ENCODE assay signal across 20 mouse cellular contexts in genomic region chr1:57573829-57574228, GRCm38 (mm10).
A peak's percentile ranks its signal among the peaks of the same experiment; 100 is the strongest.
DNase-seq lines count a peak whose midpoint lies in the region; ATAC-seq and TF ChIP-seq lines count a peak whose summit lies in the region.
"Had no signal": no experiment of that assay in that cellular context is flagged by ENCODE, and none has a peak within 500 bp of the region (broad histone marks: within the 10 kb centered on the region; RNA-seq: fewer than 3 reads in every experiment).

No protein-coding gene starts in this region.

- DNase-seq in heart, embryonic 10.5 days (ENCODE audit: low spot score): no peak
- DNase-seq in heart, adult 2 months: no peak
- no peak for DNase-seq in heart, adult 8-10 months (ENCODE audit: low spot score)
- DNase-seq in kidney, postnatal 0 days (ENCODE audit: low spot score): peak; percentile 59
- DNase-seq in kidney, adult 11 months: no peak
- no peak for DNase-seq in gastrocnemius, postnatal 10 days
- DNase-seq: adrenal gland, postnatal 10 days; cerebellum, adult 11-12 months; cerebellum, adult 9-10 months; cerebellum, postnatal 25 days; forebrain, postnatal 0 days; gastrocnemius, postnatal 25 days; kidney, adult 2 months had no signal

- H3K4me3 ChIP-seq in heart, embryonic 10.5 days: peak overlapping the region; percentile 12; the same call in 1 of the 2 replicates
- H3K4me3 ChIP-seq in heart, adult 2 months: no peak overlapping the region
- H3K4me3 ChIP-seq in heart, embryonic 14.5 days (ENCODE audit: control insufficient read depth in 1 of 2, insufficient read depth in 1 of 2, low read depth in 1 of 2, low read length in 2 of 2): peak overlapping the region in 1 of 2 experiments; percentile 6; a peak in 1 of 4 replicates
- no peak overlapping the region for H3K4me3 ChIP-seq in kidney, postnatal 0 days (replicated peaks; ENCODE audit: low read depth, low read length)
- H3K4me3 ChIP-seq in limb, embryonic 15.5 days: no peak overlapping the region
- H3K4me3 ChIP-seq: embryonic facial prominence, embryonic 13.5 days; forebrain, embryonic 13.5 days; hindbrain, embryonic 10.5 days; intestine, embryonic 15.5 days had no signal

- no peaks in the 10 kb centered on the region for H3K9me3 ChIP-seq in heart, embryonic 10.5 days
- 0 out of 2 replicates have a peak, but pooled peaks cover 2% of the 10 kb centered on the region for H3K9me3 ChIP-seq in heart, embryonic 14.5 days (ENCODE audit: control insufficient read depth, low read length)
- H3K9me3 ChIP-seq in kidney, postnatal 0 days (replicated peaks; ENCODE audit: low read length): no peaks in the 10 kb centered on the region
- H3K9me3 ChIP-seq in limb, embryonic 15.5 days: no peaks in the 10 kb centered on the region
- H3K9me3 ChIP-seq: intestine, embryonic 15.5 days had no signal

- no peaks in the 10 kb centered on the region for H3K27me3 ChIP-seq in heart, embryonic 10.5 days (ENCODE audit: insufficient read depth, poor library complexity, severe bottlenecking)
- H3K27me3 ChIP-seq in heart, adult 2 months (ENCODE audit: control insufficient read depth, insufficient read depth, low read length): no peaks in the 10 kb centered on the region
- H3K27me3 ChIP-seq in heart, embryonic 14.5 days (ENCODE audit: control insufficient read depth, insufficient read depth, low read length): no peaks in the 10 kb centered on the region
- no peaks in the 10 kb centered on the region for H3K27me3 ChIP-seq in kidney, postnatal 0 days (ENCODE audit: insufficient read depth, low read length)
- no peaks in the 10 kb centered on the region for H3K27me3 ChIP-seq in limb, embryonic 15.5 days
- H3K27me3 ChIP-seq: embryonic facial prominence, embryonic 13.5 days; forebrain, embryonic 13.5 days; intestine, embryonic 15.5 days had no signal

- no peaks in the 10 kb centered on the region for H3K79me2 ChIP-seq in heart, adult 2 months (replicated peaks; ENCODE audit: control insufficient read depth, insufficient read depth, low read length)

- H3K4me1 ChIP-seq in heart, embryonic 10.5 days: peaks cover 32% of the 10 kb centered on the region
- no peaks in the 10 kb centered on the region for H3K4me1 ChIP-seq in heart, adult 2 months (ENCODE audit: control insufficient read depth, insufficient read depth, low read length)
- peaks cover 14 to 21% of the 10 kb centered on the region in 2 experiments for H3K4me1 ChIP-seq in heart, embryonic 14.5 days (ENCODE audit: control insufficient read depth in 2 of 2, insufficient read depth in 2 of 2, low read length in 2 of 2)
- H3K4me1 ChIP-seq in kidney, postnatal 0 days (replicated peaks; ENCODE audit: insufficient read depth, low read length): no peaks in the 10 kb centered on the region
- H3K4me1 ChIP-seq in limb, embryonic 15.5 days: peaks cover 10% of the 10 kb centered on the region
- H3K4me1 ChIP-seq: embryonic facial prominence, embryonic 13.5 days; forebrain, embryonic 13.5 days; hindbrain, embryonic 10.5 days; intestine, embryonic 15.5 days had no signal

- H3K36me3 ChIP-seq in heart, embryonic 10.5 days: no peaks in the 10 kb centered on the region
- no peaks in the 10 kb centered on the region for H3K36me3 ChIP-seq in heart, adult 2 months (ENCODE audit: control insufficient read depth, insufficient read depth, low read length)
- H3K36me3 ChIP-seq in heart, embryonic 14.5 days (ENCODE audit: control insufficient read depth, insufficient read depth, low read length): no peaks in the 10 kb centered on the region
- H3K36me3 ChIP-seq in kidney, postnatal 0 days (ENCODE audit: insufficient read depth, low read length): no peaks in the 10 kb centered on the region
- no peaks in the 10 kb centered on the region for H3K36me3 ChIP-seq in limb, embryonic 15.5 days
- H3K36me3 ChIP-seq: embryonic facial prominence, embryonic 13.5 days; hindbrain, embryonic 10.5 days; intestine, embryonic 15.5 days had no signal

- ATAC-seq in heart, embryonic 14.5 days (ENCODE audit: insufficient number of reproducible peaks, insufficient read depth, low FRiP score, low read depth): no peak
- ATAC-seq in kidney, postnatal 0 days (replicated peaks; ENCODE audit: low FRiP score, low read depth): no peak
- no peak for ATAC-seq in limb, embryonic 15.5 days (ENCODE audit: insufficient number of reproducible peaks, low FRiP score, low TSS enrichment, low read depth)
- ATAC-seq: forebrain, embryonic 13.5 days; forebrain, postnatal 0 days; intestine, embryonic 15.5 days had no signal

- H3K27ac ChIP-seq in heart, embryonic 10.5 days: peak overlapping the region; percentile 81
- no peak overlapping the region for H3K27ac ChIP-seq in heart, adult 2 months
- H3K27ac ChIP-seq in heart, embryonic 14.5 days (replicated peaks in 1 of 2; ENCODE audit: control insufficient read depth in 1 of 2, insufficient read depth in 1 of 2, low read depth in 2 of 2, low read length in 2 of 2): peak overlapping the region; percentile 51 to 55
- H3K27ac ChIP-seq in kidney, postnatal 0 days: no peak overlapping the region
- 0 out of 2 replicates have a peak overlapping the region, but pooled peaks have one; percentile 23 for H3K27ac ChIP-seq in limb, embryonic 15.5 days
- H3K27ac ChIP-seq: embryonic facial prominence, embryonic 13.5 days; forebrain, embryonic 13.5 days; hindbrain, embryonic 10.5 days; hindbrain, embryonic 14.5 days; intestine, embryonic 15.5 days had no signal

- peak overlapping the region; percentile 51 for H3K4me2 ChIP-seq in heart, embryonic 14.5 days (ENCODE audit: low read length)
- no peak overlapping the region for H3K4me2 ChIP-seq in kidney, postnatal 0 days (ENCODE audit: low read length)
- no peak overlapping the region for H3K4me2 ChIP-seq in limb, embryonic 15.5 days
- H3K4me2 ChIP-seq: embryonic facial prominence, embryonic 13.5 days; forebrain, embryonic 13.5 days; hindbrain, embryonic 14.5 days; intestine, embryonic 15.5 days had no signal

- TF ChIP-seq EP300 in heart, adult 2 months (IDR thresholded peaks at IDR 0.05; ENCODE audit: insufficient read depth, low read depth, low read length): no peak

- 23% methylated on average over 6 of the region's 6 CpGs for WGBS in heart, embryonic 10.5 days
- 20% methylated on average over 6 of the region's 6 CpGs for WGBS in heart, adult 2 months
- 12% methylated on average over 6 of the region's 6 CpGs for WGBS in heart, embryonic 14.5 days
- WGBS in kidney, postnatal 0 days: 66% methylated on average over 6 of the region's 6 CpGs
- 52% methylated on average over 6 of the region's 6 CpGs for WGBS in limb, embryonic 15.5 days

- intact Hi-C loops in heart, adult 2 months (cut with DNase I): no loop called here

- TF ChIP-seq POLR2A in heart, adult 2 months (IDR thresholded peaks at IDR 0.05; ENCODE audit: insufficient read depth, low read depth, low read length): no peak

- no peak overlapping the region for H3K9ac ChIP-seq in heart, adult 2 months (ENCODE audit: low read depth, low read length)
- H3K9ac ChIP-seq in heart, embryonic 14.5 days (ENCODE audit: low read length): peak overlapping the region; percentile 30; the same call in 1 of the 2 replicates
- H3K9ac ChIP-seq in kidney, postnatal 0 days (ENCODE audit: low read depth, low read length): no peak overlapping the region
- H3K9ac ChIP-seq in limb, embryonic 15.5 days: no peak overlapping the region
- H3K9ac ChIP-seq: embryonic facial prominence, embryonic 13.5 days; forebrain, embryonic 13.5 days; forebrain, postnatal 0 days; hindbrain, embryonic 14.5 days; intestine, embryonic 15.5 days had no signal

- TF ChIP-seq CTCF in heart, adult 2 months (IDR thresholded peaks at IDR 0.05): no peak
- no peak for TF ChIP-seq CTCF in kidney, postnatal 0 days (IDR thresholded peaks at IDR 0.05; ENCODE audit: low read depth)

Comparison
In these comparisons a context has a peak if more than half of its experiments do, and no peak if none do; other contexts are left out.
1. H3K27ac ChIP-seq: peak in heart, embryonic 10.5 days (single experiment), heart, embryonic 14.5 days (2 of 2) and limb, embryonic 15.5 days (single experiment); none in heart, adult 2 months (single experiment) and kidney, postnatal 0 days (single experiment).